Mouse (Mus musculus) lung, postnatal 0 days (tissue): Measurements from ENCODE around the gene Aggf1.

Experiments used
- CTCF ChIP-seq: IDR thresholded peaks from 2 replicates; pipeline ENCODE4 v1.5.1; 2016; ENCODE audit warnings: antibody characterized with exemption, mild to moderate bottlenecking
- EP300 ChIP-seq: IDR thresholded peaks from 2 replicates; pipeline ENCODE4 v1.6.1; 2016; ENCODE audit warnings: antibody characterized with exemption, mild to moderate bottlenecking, control low read depth

GRCm38 (mm10) chr13:95327345-95327741, 47.8 kb downstream of the Aggf1 start:
- TF ChIP-seq CTCF (no peak), EP300 (no peak)
